Comparison of ENCODE assay signal across 11 mouse cellular contexts in the genomic region with DNA sequence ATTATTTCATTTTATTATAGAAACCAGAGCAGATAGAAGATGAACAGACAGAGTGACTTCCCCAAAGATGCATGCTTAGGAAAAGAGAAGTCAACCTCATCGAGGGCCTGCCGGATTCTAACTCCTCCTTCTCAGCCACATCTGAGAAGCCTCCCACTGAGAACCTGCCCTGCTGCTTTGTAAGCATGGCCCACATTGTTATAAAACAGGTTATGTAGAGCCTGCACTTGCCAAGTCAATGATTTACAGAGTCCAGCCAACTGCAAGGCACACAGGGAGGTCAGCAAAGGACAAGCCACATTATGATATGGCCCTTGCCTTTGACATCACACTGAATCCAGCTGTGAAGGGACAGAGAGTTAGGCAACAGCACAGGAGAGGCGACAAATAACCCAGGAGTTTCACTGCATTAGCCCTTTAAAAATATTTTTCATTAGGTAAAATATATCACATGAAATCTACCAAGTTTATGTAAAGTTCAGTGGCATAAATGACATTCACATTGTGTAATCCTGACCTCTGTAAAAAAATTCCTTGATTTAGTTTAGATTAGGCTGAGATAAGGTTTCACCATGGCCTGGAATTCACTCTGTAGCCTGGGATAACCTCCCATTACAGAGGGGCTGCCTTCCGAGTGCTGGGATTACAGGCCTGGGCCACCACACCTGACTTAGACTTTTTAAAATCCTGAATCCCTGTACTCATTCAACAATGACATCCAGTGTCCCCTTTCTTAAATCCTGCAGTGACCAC. TPM values are rescaled to one million over a fixed set of nuclear protein-coding genes. Genes with fewer than 3 reads are reported as not detected.
DNase-seq lines count a peak whose midpoint lies in the region; ATAC-seq and TF ChIP-seq lines count a peak whose summit lies in the region.
"Had no signal": no experiment of that assay in that cellular context is flagged by ENCODE, and none has a peak within 500 bp of the region (broad histone marks: within the 10 kb centered on the region; RNA-seq: fewer than 3 reads in every experiment).

No protein-coding gene starts in this region.

- H3K4me1 ChIP-seq in intestine, postnatal 0 days (replicated peaks; ENCODE audit: control insufficient read depth, insufficient read depth, low read length) = no peaks in the 10 kb centered on the region
- H3K4me1 ChIP-seq: limb, embryonic 15.5 days had no signal

- H3K27ac ChIP-seq in intestine, postnatal 0 days (ENCODE audit: low read depth, low read length) = peak overlapping the region; percentile 29; the same call in 1 of the 2 replicates
- H3K27ac ChIP-seq: limb, embryonic 15.5 days had no signal

- ATAC-seq in intestine, postnatal 0 days = peak; percentile 97
- ATAC-seq in inflammation-experienced regulatory T-cells, adult 6 months = no peak
- ATAC-seq: forebrain, embryonic 14.5 days had no signal

- H3K4me3 ChIP-seq in intestine, postnatal 0 days (ENCODE audit: low read depth, low read length) = no peak overlapping the region
- H3K4me3 ChIP-seq: limb, embryonic 15.5 days had no signal

- DNase-seq in brain, adult 2 months (ENCODE audit: low read depth, low spot score) = peak; percentile 18
- peak; percentile 29 for DNase-seq in liver
- peak; percentile 55 for DNase-seq in lung, postnatal 14 days
- DNase-seq in frontal cortex, adult 2 months (ENCODE audit: extremely low spot score in 1 of 2, low spot score in 1 of 2) = no peak
- no peak for DNase-seq in layer of hippocampus, postnatal 25 days (ENCODE audit: extremely low spot score in 1 of 2, low spot score in 1 of 2)
- no peak for DNase-seq in Muller cell, postnatal 12 days (ENCODE audit: inconsistent ontology term)
- DNase-seq: cerebellum, adult 2 months had no signal

- no peaks in the 10 kb centered on the region for H3K27me3 ChIP-seq in intestine, postnatal 0 days (replicated peaks; ENCODE audit: control insufficient read depth, insufficient read depth, low read length)
- H3K27me3 ChIP-seq: limb, embryonic 15.5 days had no signal

- no peaks in the 10 kb centered on the region for H3K9me3 ChIP-seq in intestine, postnatal 0 days (ENCODE audit: control insufficient read depth)
- H3K9me3 ChIP-seq: limb, embryonic 15.5 days had no signal

- no peak for TF ChIP-seq CTCF in intestine, postnatal 0 days (IDR thresholded peaks at IDR 0.05; ENCODE audit: low read depth)

- no peak overlapping the region for H3K4me2 ChIP-seq in intestine, postnatal 0 days (replicated peaks; ENCODE audit: low read depth)
- H3K4me2 ChIP-seq: limb, embryonic 15.5 days had no signal

- no peaks in the 10 kb centered on the region for H3K36me3 ChIP-seq in intestine, postnatal 0 days (ENCODE audit: control insufficient read depth, insufficient read depth)
- H3K36me3 ChIP-seq: limb, embryonic 15.5 days had no signal

- 33% methylated on average over 4 of the region's 4 CpGs for WGBS in intestine, postnatal 0 days

- no peak overlapping the region for H3K9ac ChIP-seq in intestine, postnatal 0 days (ENCODE audit: low read depth, low read length)
- H3K9ac ChIP-seq: limb, embryonic 15.5 days had no signal

RNA-seq across cellular contexts. Expression of gene Abcd3, which starts 37.1 kb away (rescaled TPM):
- polyA plus RNA-seq in intestine, postnatal 0 days (2015; fragmentation: Nextera tagmentation; extraction: Ambion mirVana) = 46.9 and 53.0 TPM in 2 replicates
- 36.4 and 38.3 TPM in 2 replicates for polyA plus RNA-seq in frontal cortex, adult 2 months (2012; rRNA removed)
- 10 to 100 TPM; 58.7 to 64.8 TPM for total RNA-seq in layer of hippocampus, postnatal 25 days (2021)
- polyA plus RNA-seq in inflammation-experienced regulatory T-cells, adult 6 months (2017; shearing (Covaris generic)) = 10 to 100 TPM in 2 of 3 experiments, 1 to 10 TPM in 1; 9.1 to 16.0 (median 11.7) TPM

Comparison
In these comparisons a context has a peak if more than half of its experiments do, and no peak if none do; other contexts are left out.
1. DNase-seq: peak in brain, adult 2 months (single experiment), liver (single experiment) and lung, postnatal 14 days (single experiment); none in frontal cortex, adult 2 months (0 of 2), layer of hippocampus, postnatal 25 days (0 of 2) and Muller cell, postnatal 12 days (single experiment).